Mouse (Mus musculus): ENCODE results near the gene Vmn1r202. TPM values are rescaled to one million over a fixed set of nuclear protein-coding genes. Genes with fewer than 3 reads are reported as not detected.
"Not testable (repeated sequence)": the region's sequence is repeated elsewhere in the genome, so short reads cannot be mapped to it uniquely, and the experiment has no call there.

Gene Vmn1r202
- polyA plus RNA-seq (2014; fragmentation: Nextera tagmentation; extraction: Ambion mirVana), result not detected in 2 replicates

GRCm38 (mm10) chr13:22505281-22505680, at the start of gene Vmn1r202:
Gene Vmn1r202, minus strand, starts transcription at chr13:22505381.
- no peak within 1 kb of the TSS for H3K27ac ChIP-seq (replicated peaks; ENCODE audit: low read depth, low read length)
- no peak within 1 kb of the TSS for H3K4me2 ChIP-seq (ENCODE audit: low read depth, severe bottlenecking)
- no peak within 1 kb of the TSS for H3K9ac ChIP-seq (ENCODE audit: low read length)
- H3K4me1 ChIP-seq (ENCODE audit: control insufficient read depth, insufficient read depth, low read length), result no peaks in the 10 kb centered on the region
- ATAC-seq (ENCODE audit: insufficient number of reproducible peaks, low FRiP score, low TSS enrichment, low read depth) (no peak), DNase-seq (ENCODE audit: low spot score) (no peak)
- no peaks in the 10 kb centered on the region for H3K9me3 ChIP-seq (ENCODE audit: control insufficient read depth, low read length)
- H3K4me3 ChIP-seq (ENCODE audit: low read depth, low read length), result no peak within 1 kb of the TSS
- no peaks in the 10 kb centered on the region for H3K36me3 ChIP-seq (ENCODE audit: control insufficient read depth, insufficient read depth, low read length)
- no peaks in the 10 kb centered on the region for H3K27me3 ChIP-seq (ENCODE audit: control insufficient read depth, insufficient read depth, low read length)

DNA sequence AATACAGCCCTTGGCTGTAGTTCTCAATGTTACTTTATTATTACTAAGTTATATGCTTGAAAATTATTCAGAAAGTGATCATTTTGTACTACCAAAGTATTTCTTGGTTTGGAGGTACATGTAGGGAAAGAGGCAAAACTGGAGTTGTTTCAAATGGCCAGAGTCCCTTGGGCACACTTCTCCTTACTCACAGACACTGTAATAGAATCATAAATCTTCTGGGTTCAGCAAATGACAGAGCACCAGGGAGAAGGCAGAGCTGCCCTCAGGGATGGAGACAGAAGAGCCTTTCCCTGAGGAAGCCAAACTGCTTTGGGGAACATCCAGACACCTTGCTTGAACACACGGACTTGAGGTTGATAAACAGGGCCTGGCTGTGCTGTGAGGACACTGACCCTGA, 47.7 kb upstream of the Vmn1r202 start, which contains the start of gene Vmn1r204:
Vmn1r204 (plus strand) TSS at position 301 of the 400 bp plus-strand sequence.
- H3K36me3 ChIP-seq (ENCODE audit: control insufficient read depth, insufficient read depth, low read length); DNase-seq (ENCODE audit: low spot score); H3K4me2 ChIP-seq (ENCODE audit: low read depth, severe bottlenecking); H3K27me3 ChIP-seq (ENCODE audit: control insufficient read depth, insufficient read depth, low read length); H3K9ac ChIP-seq (ENCODE audit: low read length); ATAC-seq (ENCODE audit: insufficient number of reproducible peaks, low FRiP score, low TSS enrichment, low read depth); H3K9me3 ChIP-seq (ENCODE audit: control insufficient read depth, low read length); H3K4me1 ChIP-seq (ENCODE audit: control insufficient read depth, insufficient read depth, low read length); H3K4me3 ChIP-seq (ENCODE audit: low read depth, low read length); H3K27ac ChIP-seq (replicated peaks; ENCODE audit: low read depth, low read length): not testable (repeated sequence)
- 71% methylated on average over 1 of the region's 1 CpGs for WGBS

DNA sequence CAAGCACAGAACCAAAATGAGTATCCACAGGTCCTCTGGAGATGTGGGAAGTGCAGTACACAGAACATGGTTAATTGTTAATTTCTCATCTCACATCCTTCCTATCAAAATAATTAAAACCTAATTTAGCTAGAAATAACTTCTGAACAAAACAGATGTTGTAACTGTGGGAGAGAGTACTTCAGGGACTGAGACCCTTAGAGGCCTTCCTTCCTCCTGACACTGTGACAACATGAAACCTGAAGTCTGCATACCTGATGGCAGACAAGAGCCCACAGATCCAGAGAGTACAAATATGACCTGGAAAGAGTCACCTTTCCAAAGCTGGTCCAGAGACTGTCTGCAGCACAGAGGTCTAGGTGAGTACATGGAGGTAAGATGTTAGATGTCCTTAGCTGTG, 12.6 kb upstream of the Vmn1r202 start, which contains the start of gene Vmn1r203:
Vmn1r203 (plus strand) TSS at position 301 of the 400 bp plus-strand sequence.
- Histone ChIP-seq H3K9me3 (ENCODE audit: control insufficient read depth, low read length) (no peaks in the 10 kb centered on the region), H3K36me3 (ENCODE audit: control insufficient read depth, insufficient read depth, low read length) (no peaks in the 10 kb centered on the region), H3K27me3 (ENCODE audit: control insufficient read depth, insufficient read depth, low read length) (no peaks in the 10 kb centered on the region), H3K4me1 (ENCODE audit: control insufficient read depth, insufficient read depth, low read length) (no peaks in the 10 kb centered on the region), H3K4me3 (ENCODE audit: low read depth, low read length) (no peak within 1 kb of the TSS), H3K4me2 (ENCODE audit: low read depth, severe bottlenecking) (no peak within 1 kb of the TSS), H3K27ac (replicated peaks; ENCODE audit: low read depth, low read length) (no peak within 1 kb of the TSS), H3K9ac (ENCODE audit: low read length) (no peak within 1 kb of the TSS)
- ATAC-seq (ENCODE audit: insufficient number of reproducible peaks, low FRiP score, low TSS enrichment, low read depth) (no peak), DNase-seq (ENCODE audit: low spot score) (no peak)

- Histone ChIP-seq H3K9ac (ENCODE audit: low read length) (no peak overlapping the region), H3K27ac (replicated peaks; ENCODE audit: low read depth, low read length) (no peak overlapping the region), H3K27me3 (ENCODE audit: control insufficient read depth, insufficient read depth, low read length) (no peaks in the 10 kb centered on the region), H3K36me3 (ENCODE audit: control insufficient read depth, insufficient read depth, low read length) (no peaks in the 10 kb centered on the region), H3K9me3 (ENCODE audit: control insufficient read depth, low read length) (no peaks in the 10 kb centered on the region), H3K4me1 (ENCODE audit: control insufficient read depth, insufficient read depth, low read length) (no peaks in the 10 kb centered on the region), H3K4me3 (ENCODE audit: low read depth, low read length) (no peak overlapping the region), H3K4me2 (ENCODE audit: low read depth, severe bottlenecking) (no peak overlapping the region)
- WGBS, result 85% methylated on average over 3 of the region's 3 CpGs
- no peak for ATAC-seq (ENCODE audit: insufficient number of reproducible peaks, low FRiP score, low TSS enrichment, low read depth)
- DNase-seq (ENCODE audit: low spot score), result no peak
These were observed 2.8 kb downstream of the Vmn1r202 start for GRCm38 (mm10) chr13:22502431-22502830.

DNA sequence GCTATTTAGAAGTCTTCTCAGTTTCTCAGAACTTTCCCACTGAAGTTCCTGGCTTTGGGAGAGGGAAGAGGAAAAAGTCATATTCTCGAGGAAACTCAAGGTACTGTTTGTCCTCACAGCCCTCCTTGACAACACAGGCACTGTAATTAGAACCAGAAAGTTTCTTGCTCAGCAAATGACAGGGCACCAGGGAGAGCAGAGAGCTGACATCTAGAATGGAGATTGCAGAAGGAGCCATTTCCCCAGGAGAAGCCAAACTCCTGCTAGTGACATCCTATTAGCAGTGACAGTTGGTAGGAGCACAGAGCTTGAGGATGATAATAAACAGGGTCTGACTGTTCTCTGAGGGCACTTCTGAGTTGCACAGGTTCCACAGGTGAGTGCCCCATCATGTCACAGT, 33.6 kb downstream of the Vmn1r202 start, which contains the start of gene Vmn1r201:
Vmn1r201 (plus strand) TSS at position 301 of the 400 bp plus-strand sequence.
- no peak within 1 kb of the TSS for H3K9ac ChIP-seq (ENCODE audit: low read length)
- 51% methylated on average over 1 of the region's 1 CpGs for WGBS
- ATAC-seq (ENCODE audit: insufficient number of reproducible peaks, low FRiP score, low TSS enrichment, low read depth), result no peak

GRCm38 (mm10) chr13:22455145-22455544, 50.0 kb downstream of the Vmn1r202 start:
- Histone ChIP-seq H3K9ac (ENCODE audit: low read length) (no peak overlapping the region), H3K27ac (replicated peaks; ENCODE audit: low read depth, low read length) (no peak overlapping the region), H3K27me3 (ENCODE audit: control insufficient read depth, insufficient read depth, low read length) (no peaks in the 10 kb centered on the region), H3K4me3 (ENCODE audit: low read depth, low read length) (no peak overlapping the region), H3K4me1 (ENCODE audit: control insufficient read depth, insufficient read depth, low read length) (no peaks in the 10 kb centered on the region), H3K36me3 (ENCODE audit: control insufficient read depth, insufficient read depth, low read length) (no peaks in the 10 kb centered on the region), H3K9me3 (ENCODE audit: control insufficient read depth, low read length) (no peaks in the 10 kb centered on the region), H3K4me2 (ENCODE audit: low read depth, severe bottlenecking) (no peak overlapping the region)
- no peak for DNase-seq (ENCODE audit: low spot score)
- ATAC-seq (ENCODE audit: insufficient number of reproducible peaks, low FRiP score, low TSS enrichment, low read depth), result no peak

More for the DNA sequence above, 33.6 kb downstream of the Vmn1r202 start, which contains the start of gene Vmn1r201:
- no peak for DNase-seq (ENCODE audit: low spot score)
- Histone ChIP-seq H3K27ac (replicated peaks; ENCODE audit: low read depth, low read length) (no peak within 1 kb of the TSS), H3K27me3 (ENCODE audit: control insufficient read depth, insufficient read depth, low read length) (no peaks in the 10 kb centered on the region), H3K4me1 (ENCODE audit: control insufficient read depth, insufficient read depth, low read length) (no peaks in the 10 kb centered on the region), H3K36me3 (ENCODE audit: control insufficient read depth, insufficient read depth, low read length) (no peaks in the 10 kb centered on the region), H3K4me3 (ENCODE audit: low read depth, low read length) (no peak within 1 kb of the TSS), H3K4me2 (ENCODE audit: low read depth, severe bottlenecking) (no peak within 1 kb of the TSS), H3K9me3 (ENCODE audit: control insufficient read depth, low read length) (no peaks in the 10 kb centered on the region)

Other genes starting within 250 kb of the Vmn1r202 start
- not detected in 2 replicates for gene Vmn1r195, start 234.9 kb downstream of the Vmn1r202 start, polyA plus RNA-seq (2014; fragmentation: Nextera tagmentation; extraction: Ambion mirVana)
- not detected in 2 replicates for gene Vmn1r196, start 215.5 kb downstream of the Vmn1r202 start, polyA plus RNA-seq (2014; fragmentation: Nextera tagmentation; extraction: Ambion mirVana)
- gene Vmn1r197, start 180.8 kb downstream of the Vmn1r202 start, polyA plus RNA-seq (2014; fragmentation: Nextera tagmentation; extraction: Ambion mirVana), result not detected in 2 replicates
- not detected in 2 replicates for gene Vmn1r198, start 155.0 kb downstream of the Vmn1r202 start, polyA plus RNA-seq (2014; fragmentation: Nextera tagmentation; extraction: Ambion mirVana)
- not detected in 2 replicates for gene Vmn1r199, start 125.6 kb downstream of the Vmn1r202 start, polyA plus RNA-seq (2014; fragmentation: Nextera tagmentation; extraction: Ambion mirVana)
- gene Vmn1r200, start 115.0 kb downstream of the Vmn1r202 start, polyA plus RNA-seq (2014; fragmentation: Nextera tagmentation; extraction: Ambion mirVana), result not detected in 2 replicates
- gene Vmn1r201, start 33.5 kb downstream of the Vmn1r202 start, polyA plus RNA-seq (2014; fragmentation: Nextera tagmentation; extraction: Ambion mirVana), result not detected in 2 replicates
- not detected in 2 replicates for gene Vmn1r203, start 12.7 kb upstream of the Vmn1r202 start, polyA plus RNA-seq (2014; fragmentation: Nextera tagmentation; extraction: Ambion mirVana)
- gene Vmn1r204, start 47.8 kb upstream of the Vmn1r202 start, polyA plus RNA-seq (2014; fragmentation: Nextera tagmentation; extraction: Ambion mirVana), result not detected in 2 replicates
- not detected in 2 replicates for gene Vmn1r205, start 87.6 kb upstream of the Vmn1r202 start, polyA plus RNA-seq (2014; fragmentation: Nextera tagmentation; extraction: Ambion mirVana)
- gene Vmn1r206, start 118.9 kb upstream of the Vmn1r202 start, polyA plus RNA-seq (2014; fragmentation: Nextera tagmentation; extraction: Ambion mirVana), result not detected in 2 replicates
- not detected in 2 replicates for gene Vmn1r207-ps, start 224.2 kb upstream of the Vmn1r202 start, polyA plus RNA-seq (2014; fragmentation: Nextera tagmentation; extraction: Ambion mirVana)

All from limb, embryonic 11.5 days (tissue).